Mouse (Mus musculus): Measurements from ENCODE around the gene Ilf3. TPM values are rescaled to one million over a fixed set of nuclear protein-coding genes. Genes with fewer than 3 reads are reported as not detected.
"Not testable (repeated sequence)": the region's sequence is repeated elsewhere in the genome, so short reads cannot be mapped to it uniquely, and the experiment has no call there.

Ilf3 gene
- polyA plus RNA-seq, 1 experiment: 54.2 TPM

DNA sequence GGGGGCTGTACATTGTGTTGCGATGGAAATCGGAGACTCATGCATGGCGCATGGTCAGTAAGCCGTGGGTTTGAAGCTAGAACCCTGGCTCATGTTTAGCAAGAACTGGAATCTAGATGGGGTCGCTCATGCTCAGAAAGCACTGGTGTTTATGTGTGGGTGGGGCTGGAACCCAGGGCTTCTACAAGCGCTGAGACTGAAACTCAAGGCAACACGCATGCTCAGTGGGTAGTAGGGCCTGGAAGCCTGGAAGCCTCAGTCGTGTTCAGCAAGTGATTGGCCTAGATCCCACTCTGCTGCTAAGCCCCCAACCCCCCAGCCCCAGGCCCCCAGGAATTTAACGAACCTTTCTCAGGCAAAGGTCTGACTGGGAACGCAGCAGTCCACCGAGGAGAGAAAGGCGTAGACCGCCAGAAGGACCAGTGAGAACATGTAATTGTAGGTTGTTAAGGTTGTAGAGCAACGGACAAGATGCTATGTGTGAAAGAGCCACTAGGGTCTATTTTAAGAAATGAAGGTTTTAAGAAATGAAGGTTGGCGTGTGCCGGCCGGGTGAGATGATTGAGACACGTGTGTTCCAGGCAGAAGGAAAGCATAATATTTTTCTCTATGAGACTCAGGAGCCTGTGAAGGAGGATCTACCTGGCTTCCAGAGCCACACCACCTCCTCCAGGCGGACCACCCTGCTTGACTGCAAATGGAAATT is 45.3 kb upstream of the Ilf3 start:
- WGBS: 17% methylated on average over 19 of the region's 19 CpGs
- H3K36me3 ChIP-seq (ENCODE audit: control insufficient read depth, insufficient read depth, low read length): no peaks in the 10 kb centered on the region
- peak in 1 of 2 experiments; percentile 49 for DNase-seq (ENCODE audit: low read depth in 1 of 2, low spot score in 2 of 2)
- no peaks in the 10 kb centered on the region for H3K27me3 ChIP-seq (ENCODE audit: control insufficient read depth, insufficient read depth, low read length)
- H3K27ac ChIP-seq (ENCODE audit: insufficient read depth, low read length): peak overlapping the region; percentile 98
- peak overlapping the region; percentile 98 for H3K4me3 ChIP-seq (ENCODE audit: extremely low read depth, insufficient read depth, insufficient read length)
- H3K4me1 ChIP-seq (ENCODE audit: control insufficient read depth, insufficient read depth, insufficient read length): peaks cover 40% of the 10 kb centered on the region
- TF ChIP-seq CTCF (IDR thresholded peaks at IDR 0.05; ENCODE audit: extremely low read depth, insufficient read depth, insufficient read length, insufficient replicate concordance) (no peak), POLR2A (IDR thresholded peaks at IDR 0.05; ENCODE audit: low read depth, low read length) (no peak)

GRCm38 (mm10) chr9:21322917-21323297 is 44.8 kb upstream of the Ilf3 start:
- not testable (repeated sequence) for H3K36me3 ChIP-seq (ENCODE audit: control insufficient read depth, insufficient read depth, low read length); DNase-seq (ENCODE audit: low read depth in 1 of 2, low spot score in 2 of 2); H3K27me3 ChIP-seq (ENCODE audit: control insufficient read depth, insufficient read depth, low read length)
- Histone ChIP-seq H3K27ac (ENCODE audit: insufficient read depth, low read length) (peak overlapping the region; percentile 98), H3K4me3 (ENCODE audit: extremely low read depth, insufficient read depth, insufficient read length) (peak overlapping the region; percentile 98; the same call in 1 of the 2 replicates), H3K4me1 (ENCODE audit: control insufficient read depth, insufficient read depth, insufficient read length) (peaks cover 43% of the 10 kb centered on the region)
- WGBS: 58% methylated on average over 8 of the region's 8 CpGs

DNA sequence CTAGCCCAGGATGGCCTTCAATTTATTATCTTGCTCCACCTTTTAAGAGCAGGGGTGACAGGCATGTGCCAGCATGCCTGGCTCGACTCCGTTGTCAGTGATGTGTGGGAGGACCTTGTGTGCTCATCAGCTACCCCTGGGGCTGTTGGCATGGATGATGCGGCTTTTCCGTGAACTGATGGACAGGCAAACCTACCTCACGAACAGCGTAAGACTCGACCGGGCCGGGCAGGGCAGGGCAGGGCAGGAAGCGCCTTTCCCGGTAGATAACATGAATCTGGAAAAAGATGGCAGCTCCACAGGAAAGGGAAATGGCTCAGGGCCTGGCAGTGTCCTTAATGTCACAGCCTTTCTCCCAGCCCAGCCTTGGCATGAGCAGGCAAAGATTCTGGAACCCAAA is 43.4 kb upstream of the Ilf3 start:
- no peaks in the 10 kb centered on the region for H3K36me3 ChIP-seq (ENCODE audit: control insufficient read depth, insufficient read depth, low read length)
- H3K27ac ChIP-seq (ENCODE audit: insufficient read depth, low read length): peak overlapping the region; percentile 56
- peaks cover 48% of the 10 kb centered on the region for H3K4me1 ChIP-seq (ENCODE audit: control insufficient read depth, insufficient read depth, insufficient read length)
- no peak for TF ChIP-seq POLR2A (IDR thresholded peaks at IDR 0.05; ENCODE audit: low read depth, low read length)
- TF ChIP-seq CTCF (IDR thresholded peaks at IDR 0.05; ENCODE audit: extremely low read depth, insufficient read depth, insufficient read length, insufficient replicate concordance): no peak
- H3K27me3 ChIP-seq (ENCODE audit: control insufficient read depth, insufficient read depth, low read length): no peaks in the 10 kb centered on the region
- H3K4me3 ChIP-seq (ENCODE audit: extremely low read depth, insufficient read depth, insufficient read length): no peak overlapping the region
- DNase-seq (ENCODE audit: low read depth in 1 of 2, low spot score in 2 of 2): no peak
- 74% methylated on average over 11 of the region's 11 CpGs for WGBS

DNA sequence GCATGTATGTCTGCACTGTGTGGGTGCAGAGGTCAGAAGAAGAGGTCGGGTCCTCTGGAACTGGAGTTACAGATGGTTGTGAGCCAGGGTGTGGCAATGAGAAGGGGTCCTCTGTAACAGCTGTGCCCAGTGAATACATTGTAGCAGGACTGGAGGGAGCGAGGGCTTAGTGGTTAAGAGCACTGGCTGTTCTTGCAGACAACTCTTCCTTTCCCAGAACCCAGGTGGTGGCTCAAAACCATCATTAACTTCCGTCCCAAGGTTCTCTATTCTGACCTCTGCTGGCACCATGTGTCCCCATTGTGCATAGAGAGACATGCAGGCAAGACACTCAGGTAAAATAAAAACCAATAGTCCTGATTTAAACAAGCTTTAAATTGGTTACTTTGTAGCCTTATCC is 40.1 kb upstream of the Ilf3 start:
- Histone ChIP-seq H3K36me3 (ENCODE audit: control insufficient read depth, insufficient read depth, low read length) (no peaks in the 10 kb centered on the region), H3K27me3 (ENCODE audit: control insufficient read depth, insufficient read depth, low read length) (no peaks in the 10 kb centered on the region), H3K27ac (ENCODE audit: insufficient read depth, low read length) (peak overlapping the region; percentile 94), H3K4me3 (ENCODE audit: extremely low read depth, insufficient read depth, insufficient read length) (no peak overlapping the region), H3K4me1 (ENCODE audit: control insufficient read depth, insufficient read depth, insufficient read length) (peaks cover 75% of the 10 kb centered on the region; the same call in 1 of the 2 replicates)
- DNase-seq (ENCODE audit: low read depth in 1 of 2, low spot score in 2 of 2): no peak
- no peak for TF ChIP-seq POLR2A (IDR thresholded peaks at IDR 0.05; ENCODE audit: low read depth, low read length)
- no peak for TF ChIP-seq CTCF (IDR thresholded peaks at IDR 0.05; ENCODE audit: extremely low read depth, insufficient read depth, insufficient read length, insufficient replicate concordance)
- 4% methylated on average over 3 of the region's 3 CpGs for WGBS

DNA sequence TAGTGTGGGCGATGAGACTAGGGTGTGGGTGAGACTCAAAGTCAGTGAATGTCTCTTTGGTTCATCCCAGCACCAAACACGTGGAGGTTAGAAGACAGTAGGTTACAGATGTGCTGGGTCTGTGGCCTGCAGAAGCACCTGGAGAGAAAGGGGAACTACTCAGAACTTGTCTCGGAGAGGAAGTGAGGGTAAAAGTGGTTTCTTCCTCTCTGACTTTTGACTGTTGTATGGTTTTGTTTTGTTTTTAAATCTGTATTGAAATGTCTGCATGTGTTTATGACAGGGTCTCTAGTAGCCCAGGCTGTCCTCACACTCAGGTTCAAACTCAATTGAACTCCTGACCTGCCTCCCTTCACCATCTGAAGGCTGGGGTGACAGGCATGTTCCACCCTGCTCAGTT is 39.6 kb upstream of the Ilf3 start:
- peak overlapping the region; percentile 39; the same call in 1 of the 2 replicates for H3K4me3 ChIP-seq (ENCODE audit: extremely low read depth, insufficient read depth, insufficient read length)
- TF ChIP-seq CTCF (IDR thresholded peaks at IDR 0.05; ENCODE audit: extremely low read depth, insufficient read depth, insufficient read length, insufficient replicate concordance) (no peak), POLR2A (IDR thresholded peaks at IDR 0.05; ENCODE audit: low read depth, low read length) (no peak)

DNA sequence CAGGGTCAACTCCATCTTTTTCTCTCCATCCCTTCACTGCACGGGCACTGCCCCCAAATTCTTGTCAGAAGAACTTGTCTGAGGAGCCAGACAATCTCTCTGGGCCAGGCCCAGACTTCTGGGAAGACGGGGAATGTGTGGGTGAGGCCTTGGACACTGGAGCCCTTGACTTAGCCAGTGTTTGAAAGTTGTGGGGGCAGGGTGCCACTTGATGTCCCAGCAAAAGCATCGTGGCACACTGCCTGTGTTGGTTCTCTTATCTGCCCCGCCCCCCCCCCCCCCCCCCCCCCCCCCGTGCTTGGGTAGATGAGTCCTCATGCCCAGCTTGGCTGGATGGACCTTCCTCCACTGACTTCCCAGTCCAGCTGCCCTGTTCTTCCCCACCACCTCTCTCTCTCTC is 38.6 kb upstream of the Ilf3 start:
- Histone ChIP-seq H3K4me3 (ENCODE audit: extremely low read depth, insufficient read depth, insufficient read length) (no peak overlapping the region), H3K4me1 (ENCODE audit: control insufficient read depth, insufficient read depth, insufficient read length) (peaks cover 75% of the 10 kb centered on the region; the same call in 1 of the 2 replicates), H3K27ac (ENCODE audit: insufficient read depth, low read length) (peak overlapping the region; percentile 85), H3K27me3 (ENCODE audit: control insufficient read depth, insufficient read depth, low read length) (no peaks in the 10 kb centered on the region), H3K36me3 (ENCODE audit: control insufficient read depth, insufficient read depth, low read length) (no peaks in the 10 kb centered on the region)
- 35% methylated on average over 5 of the region's 5 CpGs for WGBS
- TF ChIP-seq CTCF (IDR thresholded peaks at IDR 0.05; ENCODE audit: extremely low read depth, insufficient read depth, insufficient read length, insufficient replicate concordance): no peak
- TF ChIP-seq POLR2A (IDR thresholded peaks at IDR 0.05; ENCODE audit: low read depth, low read length): no peak
- no peak for DNase-seq (ENCODE audit: low read depth in 1 of 2, low spot score in 2 of 2)

More for the DNA sequence above, 39.6 kb upstream of the Ilf3 start:
- peak; percentile 55 to 81 for DNase-seq (ENCODE audit: low read depth in 1 of 2, low spot score in 2 of 2)
- 4% methylated on average over 3 of the region's 3 CpGs for WGBS
- no peaks in the 10 kb centered on the region for H3K36me3 ChIP-seq (ENCODE audit: control insufficient read depth, insufficient read depth, low read length)
- H3K27me3 ChIP-seq (ENCODE audit: control insufficient read depth, insufficient read depth, low read length): no peaks in the 10 kb centered on the region
- peaks cover 79% of the 10 kb centered on the region; the same call in 1 of the 2 replicates for H3K4me1 ChIP-seq (ENCODE audit: control insufficient read depth, insufficient read depth, insufficient read length)
- peak overlapping the region; percentile 94 for H3K27ac ChIP-seq (ENCODE audit: insufficient read depth, low read length)

DNA sequence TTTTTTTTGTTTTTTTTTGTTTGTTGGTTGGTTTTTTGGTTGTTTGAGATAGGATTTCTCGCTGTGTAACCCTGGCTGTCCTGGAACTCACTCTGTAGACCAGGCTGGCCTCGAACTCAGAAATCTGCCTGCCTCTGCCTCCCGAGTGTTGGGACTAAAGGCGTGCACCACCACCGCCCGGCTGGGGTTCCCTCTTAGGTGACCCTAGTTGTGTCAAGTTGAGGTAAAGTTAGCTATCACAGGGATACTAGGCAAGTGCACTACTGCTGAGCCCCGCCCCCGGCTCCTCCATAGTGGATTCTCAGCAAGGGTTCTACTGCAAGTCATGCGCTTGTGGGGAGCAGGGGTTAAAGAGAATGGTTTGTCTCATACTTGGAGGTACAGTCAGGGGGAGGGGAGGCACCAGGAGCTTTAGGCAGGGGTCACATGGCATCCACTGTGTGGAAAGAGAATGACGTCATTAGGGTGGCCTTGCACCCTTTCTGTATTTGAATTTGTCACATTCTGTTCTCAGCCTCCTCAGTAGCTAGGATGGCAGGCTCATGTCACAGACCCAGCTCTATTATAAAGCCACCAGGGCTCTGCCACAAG is 37.9 kb upstream of the Ilf3 start:
- no peak overlapping the region for H3K4me3 ChIP-seq (ENCODE audit: extremely low read depth, insufficient read depth, insufficient read length)

More for the DNA sequence above, 37.9 kb upstream of the Ilf3 start:
- TF ChIP-seq CTCF (IDR thresholded peaks at IDR 0.05; ENCODE audit: extremely low read depth, insufficient read depth, insufficient read length, insufficient replicate concordance) (no peak), POLR2A (IDR thresholded peaks at IDR 0.05; ENCODE audit: low read depth, low read length) (no peak)
- no peaks in the 10 kb centered on the region for H3K36me3 ChIP-seq (ENCODE audit: control insufficient read depth, insufficient read depth, low read length)
- peak overlapping the region; percentile 76 for H3K27ac ChIP-seq (ENCODE audit: insufficient read depth, low read length)
- no peak for DNase-seq (ENCODE audit: low read depth in 1 of 2, low spot score in 2 of 2)
- WGBS: 81% methylated on average over 10 of the region's 10 CpGs
- H3K27me3 ChIP-seq (ENCODE audit: control insufficient read depth, insufficient read depth, low read length): no peaks in the 10 kb centered on the region
- H3K4me1 ChIP-seq (ENCODE audit: control insufficient read depth, insufficient read depth, insufficient read length): peaks cover 67% of the 10 kb centered on the region; the same call in 1 of the 2 replicates
